Mouse (Mus musculus): ENCODE measurements around the gene Mroh2a. TPM values are rescaled to one million over a fixed set of nuclear protein-coding genes. Genes with fewer than 3 reads are reported as not detected.

Mroh2a gene
- polyA plus RNA-seq, 1 experiment from 2014 or later, result 0.62 TPM

DNA sequence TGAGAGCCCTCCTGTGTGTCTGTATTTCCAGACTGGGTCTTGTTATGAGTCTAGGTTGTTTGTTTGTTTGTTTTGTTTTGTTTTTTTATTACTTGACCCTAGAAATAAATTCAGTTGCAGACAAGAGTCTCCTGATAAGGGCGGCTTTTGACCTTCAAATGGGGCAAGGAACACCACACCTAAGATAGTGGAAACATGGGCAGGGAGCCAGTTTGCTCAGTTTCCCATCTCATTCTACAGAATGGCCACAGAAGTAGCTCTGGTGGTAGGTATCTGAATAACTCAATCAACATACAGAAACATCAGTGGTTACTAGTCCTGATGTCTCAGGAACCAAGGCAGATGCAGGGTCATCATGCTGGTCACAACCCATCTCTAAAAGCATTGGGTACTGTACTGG, 67.9 kb downstream of the Mroh2a start:
- Histone ChIP-seq H3K4me2 (ENCODE audit: low read length) (no peak overlapping the region), H3K27ac (replicated peaks in 1 of 2; ENCODE audit: control insufficient read depth in 1 of 2, insufficient read depth in 1 of 2, low read depth in 2 of 2, low read length in 2 of 2) (no peak overlapping the region), H3K4me3 (ENCODE audit: control insufficient read depth in 1 of 2, insufficient read depth in 1 of 2, low read depth in 1 of 2, low read length in 2 of 2) (no peak overlapping the region), H3K36me3 (ENCODE audit: control insufficient read depth, insufficient read depth, low read length) (no peaks in the 10 kb centered on the region), H3K9ac (ENCODE audit: low read length) (no peak overlapping the region), H3K27me3 (ENCODE audit: control insufficient read depth, insufficient read depth, low read length) (no peaks in the 10 kb centered on the region), H3K4me1 (ENCODE audit: control insufficient read depth in 2 of 2, insufficient read depth in 2 of 2, low read length in 2 of 2) (no peaks in the 10 kb centered on the region), H3K9me3 (ENCODE audit: control insufficient read depth, low read length) (peaks cover 67% of the 10 kb centered on the region)
- ATAC-seq (ENCODE audit: insufficient number of reproducible peaks, insufficient read depth, low FRiP score, low read depth), result no peak
- WGBS, result 13% methylated on average over 1 of the region's 1 CpGs

DNA sequence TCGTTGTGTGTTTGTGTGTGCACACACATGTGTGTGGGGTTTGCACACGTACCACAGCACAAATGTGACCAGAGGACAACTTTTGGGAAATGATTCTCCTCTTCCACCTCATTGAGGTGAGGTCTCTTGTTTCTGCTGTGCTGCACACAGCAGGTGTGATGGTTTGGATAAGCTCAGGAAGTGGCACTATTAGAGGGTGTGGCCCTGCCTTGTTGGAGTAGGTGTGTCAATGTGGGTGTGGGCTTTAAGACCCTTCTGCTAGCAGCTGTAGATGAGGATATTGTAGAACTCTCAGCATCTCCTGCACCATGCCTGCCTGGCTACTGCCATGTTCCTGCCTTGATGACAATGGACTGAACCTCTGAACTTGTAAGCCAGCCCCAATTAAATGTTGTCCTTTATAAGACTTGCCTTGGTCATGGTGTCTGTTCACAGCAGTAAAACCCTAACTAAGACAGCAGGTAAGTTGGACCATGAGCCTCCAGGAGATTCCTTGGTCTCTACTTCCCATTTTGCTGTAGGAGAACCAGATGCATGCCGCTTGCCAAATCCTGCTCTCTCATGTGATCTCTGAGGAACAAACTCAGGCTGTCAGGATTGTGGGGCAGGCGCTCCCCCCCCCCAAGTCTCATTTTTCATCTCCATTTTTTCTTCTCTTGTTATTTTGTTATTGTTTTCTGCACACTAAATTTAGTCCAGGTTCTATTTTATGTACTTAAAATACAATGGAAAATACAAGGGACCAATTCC, 69.6 kb downstream of the Mroh2a start:
- Histone ChIP-seq H3K27me3 (ENCODE audit: control insufficient read depth, insufficient read depth, low read length) (no peaks in the 10 kb centered on the region), H3K9me3 (ENCODE audit: control insufficient read depth, low read length) (peaks cover 71% of the 10 kb centered on the region), H3K4me3 (ENCODE audit: control insufficient read depth in 1 of 2, insufficient read depth in 1 of 2, low read depth in 1 of 2, low read length in 2 of 2) (no peak overlapping the region), H3K4me1 (ENCODE audit: control insufficient read depth in 2 of 2, insufficient read depth in 2 of 2, low read length in 2 of 2) (no peaks in the 10 kb centered on the region), H3K36me3 (ENCODE audit: control insufficient read depth, insufficient read depth, low read length) (no peaks in the 10 kb centered on the region), H3K9ac (ENCODE audit: low read length) (no peak overlapping the region), H3K4me2 (ENCODE audit: low read length) (no peak overlapping the region), H3K27ac (replicated peaks in 1 of 2; ENCODE audit: control insufficient read depth in 1 of 2, insufficient read depth in 1 of 2, low read depth in 2 of 2, low read length in 2 of 2) (no peak overlapping the region)
- 63% methylated on average over 4 of the region's 4 CpGs for WGBS
- no peak for ATAC-seq (ENCODE audit: insufficient number of reproducible peaks, insufficient read depth, low FRiP score, low read depth)

DNA sequence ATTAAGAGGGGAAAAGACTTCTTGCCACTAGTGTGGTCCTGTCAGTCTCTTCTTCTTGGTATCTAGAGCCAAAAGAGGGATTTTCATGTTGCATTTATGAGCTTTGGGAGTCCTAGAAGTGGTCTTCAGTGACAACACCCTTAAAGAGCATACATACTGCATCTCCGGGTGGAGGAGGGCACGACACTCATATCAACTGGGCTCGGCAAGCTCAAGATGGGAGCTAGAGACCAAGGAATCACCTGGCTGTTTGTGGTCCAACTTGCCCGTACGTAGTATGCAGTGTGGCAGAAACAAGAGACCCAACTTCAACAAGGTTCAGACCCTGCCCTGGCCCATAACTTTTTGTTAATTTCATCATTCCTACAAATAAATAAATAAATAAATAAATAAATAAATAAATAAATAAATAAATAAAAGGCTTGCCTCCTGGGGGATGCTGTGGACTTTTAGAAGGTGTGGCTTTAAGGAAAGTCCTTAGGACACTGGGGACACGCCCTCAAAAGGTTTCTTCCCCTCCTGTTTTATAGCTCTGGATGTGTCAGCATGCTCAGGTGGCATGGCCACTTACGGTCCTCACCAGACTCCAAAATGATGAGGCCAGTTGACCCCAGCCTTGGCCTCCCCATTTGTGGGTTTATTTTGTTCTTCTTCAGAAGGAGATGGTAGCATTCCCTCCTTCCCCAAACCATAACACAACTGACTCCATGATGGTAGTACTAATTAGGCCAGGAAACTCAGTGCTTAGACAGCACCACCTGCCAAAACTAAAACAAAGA, 70.9 kb downstream of the Mroh2a start:
- H3K4me2 ChIP-seq (ENCODE audit: low read length), result no peak overlapping the region
- H3K27me3 ChIP-seq (ENCODE audit: control insufficient read depth, insufficient read depth, low read length), result no peaks in the 10 kb centered on the region
- H3K36me3 ChIP-seq (ENCODE audit: control insufficient read depth, insufficient read depth, low read length), result no peaks in the 10 kb centered on the region
- no peak overlapping the region for H3K4me3 ChIP-seq (ENCODE audit: control insufficient read depth in 1 of 2, insufficient read depth in 1 of 2, low read depth in 1 of 2, low read length in 2 of 2)
- no peaks in the 10 kb centered on the region for H3K4me1 ChIP-seq (ENCODE audit: control insufficient read depth in 2 of 2, insufficient read depth in 2 of 2, low read length in 2 of 2)
- ATAC-seq (ENCODE audit: insufficient number of reproducible peaks, insufficient read depth, low FRiP score, low read depth), result no peak
- H3K9me3 ChIP-seq (ENCODE audit: control insufficient read depth, low read length), result peaks cover 76% of the 10 kb centered on the region
- H3K27ac ChIP-seq (replicated peaks in 1 of 2; ENCODE audit: control insufficient read depth in 1 of 2, insufficient read depth in 1 of 2, low read depth in 2 of 2, low read length in 2 of 2), result no peak overlapping the region
- H3K9ac ChIP-seq (ENCODE audit: low read length), result no peak overlapping the region
- 64% methylated on average over 7 of the region's 7 CpGs for WGBS

DNA sequence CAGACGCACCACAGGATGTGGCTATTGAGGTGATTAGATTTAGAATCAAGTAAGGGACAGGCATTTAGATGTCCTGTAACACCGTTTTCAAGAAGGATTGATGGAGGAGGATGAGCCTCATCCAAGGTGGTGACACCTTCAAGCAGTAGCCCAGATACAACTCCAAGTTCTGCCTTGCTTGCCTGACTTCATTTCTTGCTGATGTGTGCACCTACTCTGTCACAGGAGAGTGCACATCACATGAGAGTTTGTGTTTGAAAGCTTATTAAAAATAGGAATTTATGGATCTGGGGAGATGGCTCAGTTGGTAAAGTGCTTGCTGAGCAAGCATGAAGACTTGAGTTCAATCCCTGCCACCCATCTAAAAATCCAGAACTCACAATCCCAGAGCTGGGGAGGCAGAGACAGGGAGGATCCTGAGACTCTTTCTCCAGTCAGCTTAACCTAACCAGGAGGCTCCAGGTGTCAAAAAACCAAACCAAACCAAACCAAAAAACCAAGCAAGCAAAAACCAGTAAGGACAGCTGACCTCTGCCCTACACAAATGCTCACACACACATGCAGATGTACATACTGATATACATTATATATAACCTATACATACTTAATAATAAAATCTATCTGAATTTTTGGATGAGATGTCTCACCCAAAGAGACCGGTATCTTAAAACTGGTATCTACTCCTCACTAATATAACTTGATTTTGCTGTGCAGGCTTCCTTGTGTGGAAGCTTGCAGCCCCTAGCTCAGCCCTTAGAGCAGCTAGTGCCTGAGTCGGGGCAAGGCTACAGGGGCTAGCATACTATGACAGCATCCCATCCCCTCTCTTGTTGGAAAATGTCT, 72.1 kb downstream of the Mroh2a start:
- Histone ChIP-seq H3K27ac (replicated peaks in 1 of 2; ENCODE audit: control insufficient read depth in 1 of 2, insufficient read depth in 1 of 2, low read depth in 2 of 2, low read length in 2 of 2) (no peak overlapping the region), H3K9me3 (ENCODE audit: control insufficient read depth, low read length) (peaks cover 85% of the 10 kb centered on the region), H3K4me1 (ENCODE audit: control insufficient read depth in 2 of 2, insufficient read depth in 2 of 2, low read length in 2 of 2) (no peaks in the 10 kb centered on the region), H3K36me3 (ENCODE audit: control insufficient read depth, insufficient read depth, low read length) (no peaks in the 10 kb centered on the region), H3K9ac (ENCODE audit: low read length) (no peak overlapping the region), H3K4me3 (ENCODE audit: control insufficient read depth in 1 of 2, insufficient read depth in 1 of 2, low read depth in 1 of 2, low read length in 2 of 2) (no peak overlapping the region), H3K27me3 (ENCODE audit: control insufficient read depth, insufficient read depth, low read length) (no peaks in the 10 kb centered on the region), H3K4me2 (ENCODE audit: low read length) (no peak overlapping the region)
- no peak for ATAC-seq (ENCODE audit: insufficient number of reproducible peaks, insufficient read depth, low FRiP score, low read depth)
- 53% methylated on average over 4 of the region's 4 CpGs for WGBS

DNA sequence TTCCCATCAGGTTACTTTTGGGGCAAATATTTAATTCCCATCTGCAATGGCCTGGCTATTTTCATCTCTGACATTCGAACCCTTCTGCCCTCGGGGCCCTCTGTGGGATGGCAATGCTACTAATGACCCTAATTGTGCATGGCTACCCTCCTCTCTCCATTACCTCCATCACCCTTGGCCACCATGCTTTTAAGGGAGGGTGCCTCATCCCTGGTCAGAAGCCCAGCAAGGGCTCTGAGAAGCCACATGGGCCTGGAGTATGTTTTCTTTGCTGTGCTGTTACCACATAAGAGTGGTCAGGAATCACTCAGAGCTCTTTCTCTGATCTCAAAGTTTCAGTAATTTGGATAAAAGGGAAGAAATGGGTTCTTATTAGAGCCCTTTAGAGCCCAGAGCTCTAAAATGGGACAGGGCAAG, 72.8 kb downstream of the Mroh2a start:
- Histone ChIP-seq H3K4me3 (ENCODE audit: control insufficient read depth in 1 of 2, insufficient read depth in 1 of 2, low read depth in 1 of 2, low read length in 2 of 2) (no peak overlapping the region), H3K9ac (ENCODE audit: low read length) (no peak overlapping the region), H3K36me3 (ENCODE audit: control insufficient read depth, insufficient read depth, low read length) (no peaks in the 10 kb centered on the region), H3K4me2 (ENCODE audit: low read length) (no peak overlapping the region), H3K27me3 (ENCODE audit: control insufficient read depth, insufficient read depth, low read length) (no peaks in the 10 kb centered on the region), H3K27ac (replicated peaks in 1 of 2; ENCODE audit: control insufficient read depth in 1 of 2, insufficient read depth in 1 of 2, low read depth in 2 of 2, low read length in 2 of 2) (no peak overlapping the region), H3K4me1 (ENCODE audit: control insufficient read depth in 2 of 2, insufficient read depth in 2 of 2, low read length in 2 of 2) (no peaks in the 10 kb centered on the region), H3K9me3 (ENCODE audit: control insufficient read depth, low read length) (peaks cover 87% of the 10 kb centered on the region)
- WGBS, result 67% methylated on average over 2 of the region's 2 CpGs
- ATAC-seq (ENCODE audit: insufficient number of reproducible peaks, insufficient read depth, low FRiP score, low read depth), result no peak

DNA sequence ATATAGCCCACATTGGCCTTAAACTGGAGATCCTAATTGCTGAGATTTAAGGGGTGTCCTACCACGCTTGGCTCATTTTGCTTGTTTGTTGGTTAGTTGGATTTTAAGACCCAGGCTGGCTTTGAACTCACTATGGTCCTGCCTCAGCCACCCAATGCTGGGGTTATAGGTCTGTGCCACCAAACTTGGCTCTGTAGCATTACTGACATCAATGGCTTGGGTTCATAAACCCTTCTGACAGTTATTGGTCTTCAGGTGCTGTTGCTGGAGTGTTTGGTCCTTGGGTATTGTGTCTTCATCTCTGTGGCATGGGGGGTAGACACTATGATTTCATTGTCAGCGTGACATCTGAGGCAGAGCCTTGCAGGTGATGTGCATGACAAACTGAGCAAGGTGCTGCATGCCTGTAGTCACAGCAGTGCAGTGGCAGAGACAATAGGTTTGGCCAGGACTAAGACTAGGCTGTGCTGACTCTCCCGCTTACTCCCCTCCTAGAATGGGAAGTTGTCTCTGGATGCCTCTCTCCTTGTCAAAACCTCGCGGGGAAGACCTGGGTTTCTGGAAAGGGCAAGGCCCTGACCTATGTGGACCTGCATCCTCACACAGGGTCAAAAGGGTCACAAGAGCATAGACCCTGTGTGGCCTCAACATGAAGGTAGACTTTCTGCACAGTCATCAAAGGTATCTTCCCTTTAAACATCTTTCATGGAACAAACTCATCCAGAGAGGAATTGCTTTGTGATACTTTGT, 73.7 kb downstream of the Mroh2a start:
- Histone ChIP-seq H3K4me1 (ENCODE audit: control insufficient read depth in 2 of 2, insufficient read depth in 2 of 2, low read length in 2 of 2) (no peaks in the 10 kb centered on the region), H3K9me3 (ENCODE audit: control insufficient read depth, low read length) (peaks cover 90% of the 10 kb centered on the region), H3K4me2 (ENCODE audit: low read length) (no peak overlapping the region), H3K27me3 (ENCODE audit: control insufficient read depth, insufficient read depth, low read length) (no peaks in the 10 kb centered on the region), H3K9ac (ENCODE audit: low read length) (no peak overlapping the region), H3K27ac (replicated peaks in 1 of 2; ENCODE audit: control insufficient read depth in 1 of 2, insufficient read depth in 1 of 2, low read depth in 2 of 2, low read length in 2 of 2) (no peak overlapping the region), H3K4me3 (ENCODE audit: control insufficient read depth in 1 of 2, insufficient read depth in 1 of 2, low read depth in 1 of 2, low read length in 2 of 2) (no peak overlapping the region), H3K36me3 (ENCODE audit: control insufficient read depth, insufficient read depth, low read length) (no peaks in the 10 kb centered on the region)
- 34% methylated on average over 5 of the region's 5 CpGs for WGBS
- ATAC-seq (ENCODE audit: insufficient number of reproducible peaks, insufficient read depth, low FRiP score, low read depth), result peak; percentile 5; the same call in 1 of the 2 replicates
